Mouse (Mus musculus): ENCODE measurements around the gene Lhfpl2.

Lhfpl2 gene

GRCm38 (mm10) chr13:94098369-94099084 lies 40.9 kb downstream of the Lhfpl2 start:
- peak in 1 of 2 experiments; percentile 17 for DNase-seq (ENCODE audit: low spot score in 2 of 2)

- no peak for DNase-seq (ENCODE audit: low spot score in 2 of 2)
These were observed 41.5 kb downstream of the Lhfpl2 start for GRCm38 (mm10) chr13:94099087-94099486.

- no peak for DNase-seq (ENCODE audit: low spot score in 2 of 2)
These were observed 42.8 kb downstream of the Lhfpl2 start for GRCm38 (mm10) chr13:94100361-94100760.

GRCm38 (mm10) chr13:94101020-94101571 lies 43.5 kb downstream of the Lhfpl2 start:
- no peak for DNase-seq (ENCODE audit: low spot score in 2 of 2)

GRCm38 (mm10) chr13:94104866-94105475 lies 47.4 kb downstream of the Lhfpl2 start:
- no peak for DNase-seq (ENCODE audit: low spot score in 2 of 2)

GRCm38 (mm10) chr13:94106431-94106830 lies 48.8 kb downstream of the Lhfpl2 start:
- no peak for DNase-seq (ENCODE audit: low spot score in 2 of 2)

- DNase-seq (ENCODE audit: low spot score in 2 of 2) = no peak
These were observed 49.4 kb downstream of the Lhfpl2 start for GRCm38 (mm10) chr13:94106983-94107382.

GRCm38 (mm10) chr13:94110556-94110955 lies 53.0 kb downstream of the Lhfpl2 start:
- DNase-seq (ENCODE audit: low spot score in 2 of 2) = no peak

- DNase-seq (ENCODE audit: low spot score in 2 of 2) = no peak
These were observed 57.9 kb downstream of the Lhfpl2 start for GRCm38 (mm10) chr13:94115476-94115875.

GRCm38 (mm10) chr13:94116705-94117410 lies 59.3 kb downstream of the Lhfpl2 start:
- no peak for DNase-seq (ENCODE audit: low spot score in 2 of 2)

- DNase-seq (ENCODE audit: low spot score in 2 of 2) = no peak
These were observed 59.9 kb downstream of the Lhfpl2 start for GRCm38 (mm10) chr13:94117522-94117921.

- DNase-seq (ENCODE audit: low spot score in 2 of 2) = no peak
These were observed 60.5 kb downstream of the Lhfpl2 start for GRCm38 (mm10) chr13:94118091-94118490.

- DNase-seq (ENCODE audit: low spot score in 2 of 2) = no peak
These were observed 61.7 kb downstream of the Lhfpl2 start for GRCm38 (mm10) chr13:94119309-94119708.

- DNase-seq (ENCODE audit: low spot score in 2 of 2) = no peak
These were observed 65.4 kb downstream of the Lhfpl2 start for GRCm38 (mm10) chr13:94122703-94123592.

- DNase-seq (ENCODE audit: low spot score in 2 of 2) = no peak
These were observed 72.8 kb downstream of the Lhfpl2 start for GRCm38 (mm10) chr13:94130394-94130793.

GRCm38 (mm10) chr13:94131135-94131534 lies 73.5 kb downstream of the Lhfpl2 start:
- DNase-seq (ENCODE audit: low spot score in 2 of 2) = no peak

GRCm38 (mm10) chr13:94132187-94132995 lies 74.8 kb downstream of the Lhfpl2 start:
- DNase-seq (ENCODE audit: low spot score in 2 of 2) = no peak

GRCm38 (mm10) chr13:94134646-94135045 lies 77.0 kb downstream of the Lhfpl2 start:
- DNase-seq (ENCODE audit: low spot score in 2 of 2) = no peak

GRCm38 (mm10) chr13:94135180-94135579 lies 77.6 kb downstream of the Lhfpl2 start:
- DNase-seq (ENCODE audit: low spot score in 2 of 2) = no peak

- DNase-seq (ENCODE audit: low spot score in 2 of 2) = no peak
These were observed 82.3 kb downstream of the Lhfpl2 start for GRCm38 (mm10) chr13:94139713-94140445.

All from spleen, postnatal 4 days (tissue).